Mouse (Mus musculus) CH12.LX (cell line): Measurements from ENCODE around the gene Nptn. TPM values are rescaled to one million over a fixed set of nuclear protein-coding genes. Genes with fewer than 3 reads are reported as not detected.
"Not testable (repeated sequence)": the region's sequence is repeated elsewhere in the genome, so short reads cannot be mapped to it uniquely, and the experiment has no call there.

Source experiments
- DNase-seq: peaks from one replicate; pipeline ENCODE4 v3.0.0-alpha.2; 2013; ENCODE audit errors: extremely low read depth
- H3K27ac ChIP-seq: 2 replicates; pipeline ENCODE4 v1.5.1; 2012; ENCODE audit warnings: low read depth, mild to moderate bottlenecking, control low read depth, moderate library complexity; ENCODE audit not compliant: insufficient read depth
- H3K27me3 ChIP-seq: replicated peaks from 2 replicates; pipeline ENCODE3; 2012; ENCODE audit warnings: inconsistent platforms
- H3K36me3 ChIP-seq, 2 experiments: replicated peaks in 1 of 2; 2 replicates each; pipeline versions ENCODE3 to v1.6.1; 2012; ENCODE audit warnings: inconsistent platforms in 1 of 2, low read length in 1 of 2, mild to moderate bottlenecking in 1 of 2, mixed read lengths in 1 of 2, moderate library complexity in 1 of 2; ENCODE audit not compliant: control insufficient read depth in 1 of 2, insufficient read depth in 1 of 2
- H3K4me1 ChIP-seq, 2 experiments: 2 replicates each; pipeline ENCODE4 v1.6.1; 2012; ENCODE audit warnings: inconsistent platforms in 1 of 2, moderate library complexity in 1 of 2; ENCODE audit not compliant: insufficient read depth in 2 of 2, control insufficient read depth in 1 of 2
- H3K4me2 ChIP-seq: 2 replicates; pipeline ENCODE4 v1.6.1; 2012; ENCODE audit warnings: low read depth, mild to moderate bottlenecking, control low read depth; ENCODE audit not compliant: poor library complexity, insufficient read depth, severe bottlenecking
- H3K4me3 ChIP-seq, 3 experiments: fragments of 150-350 bp in 1 of 3; sonication (generic) in 1 of 3; replicated peaks in 1 of 3; 2 replicates each; pipeline versions ENCODE3 to v1.5.1; 2011 to 2012; ENCODE audit warnings: low read depth in 2 of 3, low read length in 2 of 3, mild to moderate bottlenecking in 2 of 3, moderate library complexity in 2 of 3, control low read depth in 1 of 3, improper control_type of control experiment in 1 of 3, inconsistent platforms in 1 of 3, mixed read lengths in 1 of 3; ENCODE audit not compliant: poor library complexity in 1 of 3
- H3K79me2 ChIP-seq: replicated peaks from 2 replicates; pipeline ENCODE4 v1.6.1; 2012; ENCODE audit warnings: mild to moderate bottlenecking, moderate library complexity; ENCODE audit not compliant: control insufficient read depth, poor library complexity, insufficient read depth, severe bottlenecking; ENCODE audit errors: extremely low read depth
- H3K9ac ChIP-seq: 2 replicates; pipeline ENCODE4 v1.6.1; 2012; ENCODE audit warnings: low read depth, mild to moderate bottlenecking, control low read depth, moderate library complexity; ENCODE audit not compliant: insufficient read depth
- H3K9me3 ChIP-seq: replicated peaks from 2 replicates; pipeline ENCODE3; 2012; ENCODE audit warnings: low read length, inconsistent platforms, mixed read lengths
- BHLHE40 ChIP-seq: IDR thresholded peaks from 2 replicates; pipeline ENCODE4 v1.6.1; 2011; ENCODE audit warnings: mild to moderate bottlenecking, low read depth, low read length, improper control_type of control experiment
- CHD1 ChIP-seq: IDR thresholded peaks from 2 replicates; pipeline ENCODE4 v1.6.1; 2012; ENCODE audit warnings: low read depth, low read length, improper control_type of control experiment, inconsistent platforms
- KAT2A ChIP-seq: IDR thresholded peaks from 2 replicates; pipeline ENCODE4 v1.6.1; 2012; ENCODE audit warnings: low read length, improper control_type of control experiment, inconsistent platforms; ENCODE audit not compliant: insufficient replicate concordance
- MEF2A ChIP-seq: IDR thresholded peaks from 2 replicates; pipeline ENCODE4 v1.6.1; 2014; ENCODE audit warnings: low read depth, mild to moderate bottlenecking, inconsistent platforms, low read length, improper control_type of control experiment, borderline replicate concordance
- MXI1 ChIP-seq: IDR thresholded peaks from 2 replicates; pipeline ENCODE4 v1.6.1; 2011; ENCODE audit warnings: mild to moderate bottlenecking, low read depth, low read length, improper control_type of control experiment
- POLR2A ChIP-seq: IDR thresholded peaks from 2 replicates; pipeline ENCODE4 v1.6.1; 2011; ENCODE audit warnings: low read depth, mild to moderate bottlenecking, improper control_type of control experiment, low read length
- SIN3A ChIP-seq: IDR thresholded peaks from 2 replicates; pipeline ENCODE4 v1.6.1; 2012; ENCODE audit warnings: low read length, improper control_type of control experiment, inconsistent platforms
- SMC3 ChIP-seq: IDR thresholded peaks from 2 replicates; pipeline ENCODE4 v1.6.1; 2011; ENCODE audit warnings: low read depth, low read length, improper control_type of control experiment
- USF1 ChIP-seq: IDR thresholded peaks from 2 replicates; pipeline ENCODE4 v1.6.1; 2014; ENCODE audit warnings: low read depth, mild to moderate bottlenecking, inconsistent platforms, low read length, improper control_type of control experiment
- USF2 ChIP-seq: conservative IDR thresholded peaks from 2 replicates; pipeline ENCODE4 v1.6.1; 2011; ENCODE audit warnings: low read depth, low read length, improper control_type of control experiment
- ZKSCAN1 ChIP-seq: IDR thresholded peaks from 2 replicates; pipeline ENCODE4 v1.6.1; 2012; ENCODE audit warnings: low read depth, inconsistent platforms, low read length, improper control_type of control experiment, borderline replicate concordance
- ZMIZ1 ChIP-seq: IDR thresholded peaks from 2 replicates; pipeline ENCODE4 v1.6.1; 2012; ENCODE audit warnings: low read depth, mild to moderate bottlenecking, inconsistent platforms, low read length, improper control_type of control experiment
- ZNF384 ChIP-seq: IDR thresholded peaks from 2 replicates; pipeline ENCODE4 v1.6.1; 2012; ENCODE audit warnings: low read depth, low read length, improper control_type of control experiment, inconsistent platforms
- dilution Hi-C: fragments of 300-500 bp; cut with MboI; formaldehyde crosslinking; loops from 2 replicates; pipeline ENCODE4 v1.14.3; 2020; ENCODE audit warnings: low sequenced_read_pairs; ENCODE audit not compliant: extremely low pct_unique_long_range_greater_than_20kb, extremely low pct_ligation_motif_present
- in situ Hi-C: fragments of 300-500 bp; cut with MboI; formaldehyde crosslinking; loops from 3 replicates; pipeline ENCODE4 v1.14.3; 2019; ENCODE audit warnings: low sequenced_read_pairs, low pct_ligation_motif_present, low pct_unique_long_range_greater_than_20kb, mixed read lengths
- polyA plus RNA-seq: library from polyadenylated mRNA; unstranded; fragments of >175 nt; gene quantifications from 2 replicates; pipeline ENCODE4 v1.2.1, GENCODE M21; 2012; ENCODE audit warnings: low read depth; ENCODE audit not compliant: insufficient read length
- total RNA-seq, 2 experiments: library from RNA; depleted of rRNA; stranded (reverse); fragments of 300-350 nt in 1 of 2; fragments of >200 nt in 1 of 2; gene quantifications; 2 replicates each; pipeline ENCODE4 v1.2.3; 2012 to 2014

Nptn gene
- total and polyA plus RNA-seq, 3 experiments: 48.4 to 184 (median 175) TPM

DNA sequence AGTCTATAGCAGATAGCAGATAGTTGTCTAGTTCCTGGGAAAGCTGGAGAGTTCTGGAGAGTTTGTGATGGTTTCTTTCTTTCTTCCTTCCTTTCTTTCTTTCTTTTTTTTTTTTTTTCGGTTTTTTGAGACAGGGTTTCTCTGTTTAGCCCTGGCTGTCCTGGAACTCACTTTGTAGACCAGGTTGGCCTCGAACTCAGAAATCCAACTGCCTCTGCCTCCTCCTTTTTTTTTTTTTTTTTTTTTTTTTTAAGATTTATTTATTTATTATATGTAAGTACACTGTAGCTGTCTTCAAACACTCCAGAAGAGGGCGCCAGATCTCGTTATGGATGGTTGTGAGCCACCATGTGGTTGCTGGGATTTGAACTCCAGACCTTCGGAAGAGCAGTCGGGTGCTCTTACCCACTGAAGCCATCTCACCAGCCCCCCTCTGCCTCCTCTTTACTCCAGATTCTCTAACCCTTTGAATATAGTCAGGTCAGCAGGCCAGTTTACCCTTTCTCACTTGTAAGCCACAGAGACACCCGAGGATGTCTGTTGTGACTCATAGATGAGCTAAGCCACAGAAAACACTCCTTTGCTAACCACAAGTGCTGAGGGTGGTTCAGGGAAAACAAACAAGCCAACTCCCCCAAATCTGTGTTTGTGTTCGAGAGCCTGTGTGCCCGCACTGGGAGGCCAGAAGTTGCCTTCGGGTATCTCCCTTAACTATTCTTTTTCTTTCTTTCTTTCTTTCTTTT, 1.4 kb upstream of the Nptn start:
- peak; percentile 35 for DNase-seq
- H3K36me3 ChIP-seq, H3K9me3 ChIP-seq, dilution Hi-C loops, H3K4me3 ChIP-seq, H3K9ac ChIP-seq, H3K27ac ChIP-seq, H3K4me2 ChIP-seq, H3K27me3 ChIP-seq: not testable (repeated sequence)
- in situ Hi-C loops: loop anchor here (10.0 kb wide), 1 partner anchor 74 kb away; no protein-coding TSS in a partner anchor
- peak; percentile 63 for TF ChIP-seq ZNF384
- Histone ChIP-seq H3K79me2 (peaks cover 11% of the 10 kb centered on the region), H3K4me1 (peaks cover 2 to 28% of the 10 kb centered on the region in 2 experiments; a peak in 3 of 4 replicates)

GRCm38 (mm10) chr9:58581283-58581930, 633 bp upstream of the Nptn start:
- no peaks in the 10 kb centered on the region for H3K27me3 ChIP-seq
- DNase-seq: peak; percentile 31
- H3K4me3 ChIP-seq: peak overlapping the region; percentile 32 to 58 (median 46)
- no peak for TF ChIP-seq POLR2A
- no peak for TF ChIP-seq ZMIZ1
- no peak for TF ChIP-seq CHD1
- no peak for TF ChIP-seq MXI1
- no peak for TF ChIP-seq SIN3A
- no peak for TF ChIP-seq ZKSCAN1
- no peak for TF ChIP-seq USF2
- TF ChIP-seq SMC3: no peak
- TF ChIP-seq KAT2A: no peak
- TF ChIP-seq USF1: no peak
- TF ChIP-seq MEF2A: no peak
- no peak for TF ChIP-seq BHLHE40
- peaks cover 3% of the 10 kb centered on the region for H3K9me3 ChIP-seq
- dilution Hi-C loops: no loop called here
- peak overlapping the region; percentile 70 for H3K9ac ChIP-seq
- in situ Hi-C loops: loop anchor here (10.0 kb wide), 1 partner anchor 73 kb away; no protein-coding TSS in a partner anchor
- H3K79me2 ChIP-seq: peaks cover 14% of the 10 kb centered on the region
- peak overlapping the region; percentile 9; the same call in 1 of the 2 replicates for H3K27ac ChIP-seq
- H3K4me2 ChIP-seq: peak overlapping the region; percentile 58
- no peaks in the 10 kb centered on the region for H3K36me3 ChIP-seq
- H3K4me1 ChIP-seq: peaks cover 2 to 35% of the 10 kb centered on the region in 2 experiments; a peak in 3 of 4 replicates
